Mouse (Mus musculus) kidney, adult 2 months (tissue): ENCODE measurements around the gene Arl3. TPM values are rescaled to one million over a fixed set of nuclear protein-coding genes. Genes with fewer than 3 reads are reported as not detected.
"Not testable (repeated sequence)": the region's sequence is repeated elsewhere in the genome, so short reads cannot be mapped to it uniquely, and the experiment has no call there.

ENCODE experiments used
- DNase-seq: peaks from one replicate; pipeline ENCODE4 v3.0.0; 2021
- H3K27ac ChIP-seq: fragments of 200-500 bp; 2 replicates; pipeline ENCODE4 v1.5.1; 2012; ENCODE audit warnings: low read depth, low read length, control low read depth, inconsistent platforms; ENCODE audit not compliant: insufficient read depth
- H3K27me3 ChIP-seq: fragments of 200-500 bp; replicated peaks from 2 replicates; pipeline ENCODE4 v1.6.1; 2012; ENCODE audit warnings: mild to moderate bottlenecking, moderate library complexity, low read length, inconsistent platforms; ENCODE audit not compliant: control insufficient read depth, insufficient read depth
- H3K36me3 ChIP-seq: fragments of 200-500 bp; 2 replicates; pipeline ENCODE4 v1.6.1; 2012; ENCODE audit warnings: mild to moderate bottlenecking, moderate library complexity, low read length, inconsistent platforms; ENCODE audit not compliant: control insufficient read depth, insufficient read depth
- H3K4me1 ChIP-seq: fragments of 200-500 bp; 2 replicates; pipeline ENCODE4 v1.6.1; 2011; ENCODE audit warnings: low read length; ENCODE audit not compliant: control insufficient read depth, insufficient read depth
- H3K4me3 ChIP-seq: fragments of 200-500 bp; 2 replicates; pipeline ENCODE4 v1.5.1; 2011; ENCODE audit warnings: mild to moderate bottlenecking, low read depth, low read length, control low read depth; ENCODE audit not compliant: insufficient read depth
- CTCF ChIP-seq: fragments of 200-500 bp; conservative IDR thresholded peaks from 2 replicates; pipeline ENCODE4 v1.5.1; 2011; ENCODE audit warnings: low read depth, mild to moderate bottlenecking, control low read depth, low read length, moderate library complexity, mixed read lengths; ENCODE audit not compliant: insufficient read depth, insufficient read length
- POLR2A ChIP-seq: fragments of 200-500 bp; IDR thresholded peaks from one replicate; pipeline ENCODE4 v1.6.1; 2011; ENCODE audit warnings: low read depth, low read length, control low read depth
- WGBS: fragments of 180-500 bp; shearing (Covaris S2); methylation state at CpG from one replicate; pipeline ENCODE4 v1.1.7; 2018; 5-methylcytosine and 5-hydroxymethylcytosine counted together
- polyA plus RNA-seq: library from polyadenylated mRNA; depleted of rRNA; stranded (reverse); fragments of >200 nt; gene quantifications from 2 replicates; pipeline ENCODE4 v1.2.3, GENCODE M21; 2012

The Arl3 gene
- polyA plus RNA-seq, 1 experiment: 62.8 TPM

GRCm38 (mm10) chr19:46575196-46575595, 2.2 kb upstream of the Arl3 start:
- Histone ChIP-seq H3K27me3 (no peaks in the 10 kb centered on the region), H3K4me3 (no peak overlapping the region), H3K4me1 (peaks cover 5% of the 10 kb centered on the region), H3K27ac (peak overlapping the region; percentile 62), H3K36me3 (no peaks in the 10 kb centered on the region)
- no peak for TF ChIP-seq POLR2A
- TF ChIP-seq CTCF: no peak
- 43% methylated on average over 4 of the region's 4 CpGs for WGBS
- peak; percentile 87 for DNase-seq

GRCm38 (mm10) chr19:46573990-46574389, 992 bp upstream of the Arl3 start:
- H3K36me3 ChIP-seq: no peaks in the 10 kb centered on the region
- TF ChIP-seq POLR2A (no peak), CTCF (no peak)
- peak overlapping the region; percentile 66 for H3K4me3 ChIP-seq
- no peaks in the 10 kb centered on the region for H3K27me3 ChIP-seq
- 30% methylated on average over 6 of the region's 6 CpGs for WGBS
- H3K27ac ChIP-seq: peak overlapping the region; percentile 62; the same call in 1 of the 2 replicates
- H3K4me1 ChIP-seq: peaks cover 5% of the 10 kb centered on the region
- no peak for DNase-seq

GRCm38 (mm10) chr19:46572548-46572947, 450 bp downstream of the Arl3 start:
- Histone ChIP-seq H3K27me3 (no peaks in the 10 kb centered on the region), H3K36me3 (no peaks in the 10 kb centered on the region), H3K27ac (peak overlapping the region; percentile 14; the same call in 1 of the 2 replicates), H3K4me1 (peaks cover 5% of the 10 kb centered on the region), H3K4me3 (peak overlapping the region; percentile 76)
- TF ChIP-seq CTCF (no peak), POLR2A (no peak)
- DNase-seq: no peak
- WGBS: under 1% methylated on average over 17 of the region's 17 CpGs

- WGBS: 33% methylated on average over 10 of the region's 10 CpGs
- H3K27me3 ChIP-seq: no peaks in the 10 kb centered on the region
- H3K36me3 ChIP-seq: no peaks in the 10 kb centered on the region
- H3K4me3 ChIP-seq: no peak overlapping the region
- DNase-seq: no peak
- no peak for TF ChIP-seq POLR2A
- TF ChIP-seq CTCF: no peak
- H3K27ac ChIP-seq: no peak overlapping the region
- peaks cover 5% of the 10 kb centered on the region for H3K4me1 ChIP-seq
Measured at GRCm38 (mm10) chr19:46571878-46572244, 1.1 kb downstream of the Arl3 start.

- not testable (repeated sequence) for H3K27ac ChIP-seq, H3K4me1 ChIP-seq, H3K4me3 ChIP-seq, H3K36me3 ChIP-seq, DNase-seq, H3K27me3 ChIP-seq
- WGBS: 65% methylated on average over 3 of the region's 3 CpGs
Measured at GRCm38 (mm10) chr19:46571211-46571877, 1.7 kb downstream of the Arl3 start.

- Histone ChIP-seq H3K4me1 (peaks cover 8% of the 10 kb centered on the region; the same call in 1 of the 2 replicates), H3K4me3 (no peak overlapping the region), H3K36me3 (no peaks in the 10 kb centered on the region), H3K27ac (no peak overlapping the region), H3K27me3 (no peaks in the 10 kb centered on the region)
- DNase-seq: no peak
- TF ChIP-seq CTCF (no peak), POLR2A (no peak)
- 82% methylated on average over 14 of the region's 14 CpGs for WGBS
Measured at GRCm38 (mm10) chr19:46564043-46564462, 8.9 kb downstream of the Arl3 start.

GRCm38 (mm10) chr19:46563603-46564002, 9.4 kb downstream of the Arl3 start:
- Histone ChIP-seq H3K4me1 (peaks cover 8% of the 10 kb centered on the region; the same call in 1 of the 2 replicates), H3K36me3 (no peaks in the 10 kb centered on the region), H3K4me3 (no peak overlapping the region), H3K27ac (no peak overlapping the region), H3K27me3 (no peaks in the 10 kb centered on the region)
- DNase-seq: no peak
- 59% methylated on average over 4 of the region's 4 CpGs for WGBS
- TF ChIP-seq CTCF (no peak), POLR2A (no peak)
